Mouse (Mus musculus): ENCODE data around the gene Suds3. TPM values are rescaled to one million over a fixed set of nuclear protein-coding genes. Genes with fewer than 3 reads are reported as not detected.
A peak's percentile ranks its signal among the peaks of the same experiment; 100 is the strongest.

The Suds3 gene
- polyA plus RNA-seq, 1 experiment from 2014 or later = 51.1 TPM

DNA sequence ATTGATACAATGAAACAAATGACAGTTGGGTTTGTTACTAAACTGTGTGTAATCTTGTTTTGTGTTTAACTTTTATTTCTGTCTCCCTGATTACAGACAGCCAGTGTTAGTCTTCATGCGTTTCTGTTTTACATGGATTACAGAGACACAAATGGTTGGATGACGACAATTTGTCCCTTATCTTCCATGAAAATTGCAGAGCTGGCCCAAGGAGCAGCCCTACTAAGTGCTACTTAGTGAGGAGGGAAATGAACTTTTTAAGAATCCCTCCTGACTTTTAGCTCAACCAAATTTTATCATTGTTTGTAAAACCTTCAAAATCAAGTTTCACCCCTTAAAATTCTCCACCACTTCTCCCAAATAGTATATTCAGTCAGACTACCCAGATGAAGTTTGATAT is 2.3 kb upstream of the Suds3 start:
- 92% methylated on average over 2 of the region's 2 CpGs for WGBS
- Histone ChIP-seq H3K9ac (replicated peaks; ENCODE audit: low read depth, low read length) (no peak overlapping the region), H3K9me3 (ENCODE audit: control insufficient read depth, low read length) (no peaks in the 10 kb centered on the region), H3K36me3 (ENCODE audit: control insufficient read depth, insufficient read depth, low read length) (no peaks in the 10 kb centered on the region), H3K4me3 (ENCODE audit: low read depth, low read length) (no peak overlapping the region), H3K4me2 (ENCODE audit: low read depth, low read length) (no peak overlapping the region), H3K27ac (ENCODE audit: low read depth, low read length) (no peak overlapping the region), H3K4me1 (ENCODE audit: control insufficient read depth, insufficient read depth, low read length) (peaks cover 13% of the 10 kb centered on the region), H3K27me3 (ENCODE audit: control insufficient read depth, insufficient read depth, low read length) (no peaks in the 10 kb centered on the region)
- no peak for ATAC-seq (ENCODE audit: low read depth)

DNA sequence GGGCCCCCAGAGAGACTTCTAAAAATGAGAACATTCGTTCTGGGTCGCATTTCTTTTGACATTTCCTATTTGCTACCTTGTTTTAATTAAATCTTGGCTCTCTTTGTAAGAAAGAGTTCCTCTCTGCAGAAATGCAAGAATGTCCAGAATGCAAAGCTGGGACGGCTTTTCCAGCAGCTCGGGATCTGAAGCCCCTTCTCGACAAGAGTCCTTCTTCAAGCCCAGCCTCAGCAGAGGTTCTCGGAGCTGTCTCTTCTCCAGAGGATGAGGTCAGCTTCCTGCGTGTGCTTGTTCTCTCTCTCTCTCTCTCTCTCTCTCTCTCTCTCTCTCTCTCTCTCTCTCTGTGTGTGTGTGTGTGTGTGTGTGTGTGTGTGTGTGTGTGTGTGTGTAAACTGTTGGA is 1.8 kb upstream of the Suds3 start:
- Histone ChIP-seq H3K4me2 (ENCODE audit: low read depth, low read length) (no peak overlapping the region), H3K4me1 (ENCODE audit: control insufficient read depth, insufficient read depth, low read length) (peaks cover 13% of the 10 kb centered on the region), H3K36me3 (ENCODE audit: control insufficient read depth, insufficient read depth, low read length) (peaks cover 4% of the 10 kb centered on the region; the same call in 1 of the 2 replicates), H3K27me3 (ENCODE audit: control insufficient read depth, insufficient read depth, low read length) (no peaks in the 10 kb centered on the region), H3K9me3 (ENCODE audit: control insufficient read depth, low read length) (no peaks in the 10 kb centered on the region), H3K9ac (replicated peaks; ENCODE audit: low read depth, low read length) (no peak overlapping the region), H3K4me3 (ENCODE audit: low read depth, low read length) (no peak overlapping the region), H3K27ac (ENCODE audit: low read depth, low read length) (no peak overlapping the region)
- WGBS = 66% methylated on average over 7 of the region's 7 CpGs
- ATAC-seq (ENCODE audit: low read depth) = no peak

DNA sequence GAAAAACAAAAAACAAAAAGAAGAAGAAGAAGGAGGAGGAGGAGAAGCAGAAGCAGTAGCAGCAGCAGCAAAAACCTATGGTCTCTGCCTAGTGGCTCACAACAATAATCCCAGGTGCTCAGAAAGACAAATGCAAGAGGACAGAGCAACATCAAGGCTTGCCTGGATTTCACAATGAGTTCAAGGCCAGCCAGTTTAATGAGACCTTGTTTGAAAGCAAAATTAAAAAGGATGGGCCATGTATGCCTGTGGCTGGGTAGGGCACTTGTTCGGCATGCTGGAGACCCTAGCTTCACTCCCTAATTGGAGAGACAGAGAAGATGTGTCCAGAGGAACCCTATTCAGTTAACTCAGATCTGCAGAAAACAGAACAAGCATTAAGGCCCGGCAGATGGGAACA is 1.3 kb upstream of the Suds3 start:
- Histone ChIP-seq H3K4me3 (ENCODE audit: low read depth, low read length) (no peak overlapping the region), H3K27me3 (ENCODE audit: control insufficient read depth, insufficient read depth, low read length) (no peaks in the 10 kb centered on the region), H3K4me2 (ENCODE audit: low read depth, low read length) (no peak overlapping the region), H3K4me1 (ENCODE audit: control insufficient read depth, insufficient read depth, low read length) (peaks cover 13% of the 10 kb centered on the region), H3K36me3 (ENCODE audit: control insufficient read depth, insufficient read depth, low read length) (peaks cover 8% of the 10 kb centered on the region; the same call in 1 of the 2 replicates), H3K27ac (ENCODE audit: low read depth, low read length) (no peak overlapping the region), H3K9me3 (ENCODE audit: control insufficient read depth, low read length) (no peaks in the 10 kb centered on the region), H3K9ac (replicated peaks; ENCODE audit: low read depth, low read length) (no peak overlapping the region)
- WGBS = 61% methylated on average over 2 of the region's 2 CpGs
- ATAC-seq (ENCODE audit: low read depth) = no peak

DNA sequence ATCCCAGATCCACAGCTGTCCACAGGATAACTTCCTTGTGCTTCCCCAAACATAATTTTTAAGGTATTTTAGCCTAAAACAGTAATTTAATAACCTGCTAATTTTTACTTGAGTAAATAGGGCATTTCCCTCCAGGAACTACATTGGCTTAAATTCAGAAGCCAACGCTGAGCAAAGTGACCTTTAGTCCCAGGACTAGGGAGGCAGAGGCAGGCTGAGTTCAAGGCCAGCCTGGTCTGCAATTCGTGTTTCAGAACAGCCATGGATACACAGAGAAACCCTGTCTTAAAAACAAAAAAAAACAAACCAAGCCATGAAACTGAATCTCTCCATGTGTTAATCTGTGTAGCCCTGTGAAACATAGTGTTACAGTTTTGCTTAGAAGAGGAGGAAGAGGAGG is 747 bp upstream of the Suds3 start:
- Histone ChIP-seq H3K36me3 (ENCODE audit: control insufficient read depth, insufficient read depth, low read length) (peaks cover 14% of the 10 kb centered on the region; the same call in 1 of the 2 replicates), H3K9ac (replicated peaks; ENCODE audit: low read depth, low read length) (no peak overlapping the region), H3K4me2 (ENCODE audit: low read depth, low read length) (no peak overlapping the region), H3K27ac (ENCODE audit: low read depth, low read length) (no peak overlapping the region), H3K4me3 (ENCODE audit: low read depth, low read length) (0 out of 2 replicates have a peak overlapping the region, but pooled peaks have one; percentile 94), H3K9me3 (ENCODE audit: control insufficient read depth, low read length) (no peaks in the 10 kb centered on the region), H3K27me3 (ENCODE audit: control insufficient read depth, insufficient read depth, low read length) (no peaks in the 10 kb centered on the region), H3K4me1 (ENCODE audit: control insufficient read depth, insufficient read depth, low read length) (peaks cover 13% of the 10 kb centered on the region)
- ATAC-seq (ENCODE audit: low read depth) = no peak
- WGBS = 76% methylated on average over 2 of the region's 2 CpGs

DNA sequence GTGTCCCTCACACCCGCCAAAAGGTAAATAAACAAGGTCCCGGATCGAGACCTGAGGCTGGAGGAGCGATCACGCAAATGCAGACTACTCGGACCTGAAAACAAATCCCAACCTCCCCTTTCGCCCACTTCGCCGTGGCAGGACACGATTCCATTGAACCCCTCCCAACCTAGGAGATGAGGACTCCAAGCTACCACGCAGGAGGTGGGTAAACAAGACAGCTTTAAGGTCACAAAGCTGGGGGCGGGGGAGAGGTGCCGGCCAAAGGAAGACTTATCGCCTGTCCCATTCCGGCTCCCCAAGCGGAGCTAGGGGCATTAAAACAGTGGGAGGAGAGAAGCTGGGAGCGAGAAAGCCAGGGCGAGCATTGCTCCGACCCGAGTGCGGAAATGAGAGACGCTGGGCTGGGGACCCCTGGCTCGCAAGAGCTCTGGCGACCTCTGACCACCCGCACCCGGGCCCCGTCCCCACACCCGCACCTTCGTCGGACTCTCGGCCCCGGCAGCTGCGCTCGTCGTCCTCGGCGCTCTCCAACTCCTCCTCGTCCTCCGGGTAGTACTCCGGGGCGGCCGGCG is 633 bp downstream of the Suds3 start:
- ATAC-seq (ENCODE audit: low read depth) = peak; percentile 25
- no peaks in the 10 kb centered on the region for H3K27me3 ChIP-seq (ENCODE audit: control insufficient read depth, insufficient read depth, low read length)
- peaks cover 5% of the 10 kb centered on the region; the same call in 1 of the 2 replicates for H3K4me1 ChIP-seq (ENCODE audit: control insufficient read depth, insufficient read depth, low read length)
- peak overlapping the region; percentile 88 for H3K4me2 ChIP-seq (ENCODE audit: low read depth, low read length)
- H3K36me3 ChIP-seq (ENCODE audit: control insufficient read depth, insufficient read depth, low read length) = peaks cover 26% of the 10 kb centered on the region
- peak overlapping the region; percentile 85 for H3K27ac ChIP-seq (ENCODE audit: low read depth, low read length)
- H3K9ac ChIP-seq (replicated peaks; ENCODE audit: low read depth, low read length) = peak overlapping the region; percentile 83
- H3K9me3 ChIP-seq (ENCODE audit: control insufficient read depth, low read length) = no peaks in the 10 kb centered on the region
- peak overlapping the region; percentile 94 for H3K4me3 ChIP-seq (ENCODE audit: low read depth, low read length)
- under 1% methylated on average over 40 of the region's 43 CpGs for WGBS

DNA sequence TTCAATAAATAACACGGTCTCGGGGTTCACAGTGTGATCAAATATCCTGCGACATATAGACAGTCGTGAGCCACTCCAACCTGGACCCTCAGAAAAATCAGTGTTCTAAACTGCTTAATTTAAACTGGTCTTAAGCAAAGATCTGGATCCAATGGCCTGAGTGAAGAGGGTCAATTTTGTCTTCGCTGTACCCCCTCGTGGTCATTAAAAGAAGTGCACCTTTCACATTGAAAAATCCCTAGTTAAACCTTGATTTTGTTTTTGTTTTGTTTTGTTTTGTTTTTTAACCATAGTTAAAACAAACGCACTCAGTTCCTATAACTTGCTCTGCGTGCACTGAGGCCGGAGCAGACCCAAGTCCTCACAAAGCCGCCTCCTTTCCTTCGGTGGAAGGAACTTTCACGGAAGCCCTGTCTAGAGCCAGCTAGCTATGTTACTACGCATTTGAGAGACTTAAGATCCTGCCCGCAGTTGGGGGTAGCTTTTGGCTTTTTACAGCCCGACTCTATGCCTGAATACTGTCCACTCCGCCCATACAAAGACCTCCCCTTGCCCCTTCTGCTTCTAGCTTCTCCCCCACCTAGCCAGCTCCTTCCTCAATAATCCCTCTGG is 1.2 kb downstream of the Suds3 start:
- H3K4me3 ChIP-seq (ENCODE audit: low read depth, low read length) = peak overlapping the region; percentile 94
- H3K27ac ChIP-seq (ENCODE audit: low read depth, low read length) = no peak overlapping the region
- WGBS = 4% methylated on average over 16 of the region's 16 CpGs
- H3K9me3 ChIP-seq (ENCODE audit: control insufficient read depth, low read length) = no peaks in the 10 kb centered on the region
- peaks cover 5% of the 10 kb centered on the region; the same call in 1 of the 2 replicates for H3K4me1 ChIP-seq (ENCODE audit: control insufficient read depth, insufficient read depth, low read length)
- H3K9ac ChIP-seq (replicated peaks; ENCODE audit: low read depth, low read length) = peak overlapping the region; percentile 83
- no peak for ATAC-seq (ENCODE audit: low read depth)
- no peaks in the 10 kb centered on the region for H3K27me3 ChIP-seq (ENCODE audit: control insufficient read depth, insufficient read depth, low read length)
- peaks cover 26% of the 10 kb centered on the region for H3K36me3 ChIP-seq (ENCODE audit: control insufficient read depth, insufficient read depth, low read length)
- H3K4me2 ChIP-seq (ENCODE audit: low read depth, low read length) = peak overlapping the region; percentile 88

DNA sequence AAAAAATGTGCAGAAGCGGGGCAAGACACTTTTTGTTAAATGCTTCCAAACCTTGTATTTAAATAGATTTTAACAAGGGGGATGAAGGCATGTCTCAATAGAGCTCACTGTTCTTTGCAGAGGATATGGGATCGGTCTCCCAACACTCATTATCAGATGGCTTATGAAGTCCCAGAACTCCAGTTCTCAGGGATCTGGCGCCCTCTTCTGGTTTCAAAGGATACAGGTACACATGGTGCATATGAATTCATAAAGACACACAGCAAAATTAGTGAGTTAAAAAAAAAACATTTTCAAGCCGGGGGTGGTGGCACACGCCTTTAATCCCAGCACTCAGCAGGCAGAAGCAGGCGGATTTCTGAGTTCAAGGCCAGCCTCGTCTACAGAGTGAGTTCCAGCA is 2.6 kb downstream of the Suds3 start:
- H3K4me1 ChIP-seq (ENCODE audit: control insufficient read depth, insufficient read depth, low read length) = peaks cover 5% of the 10 kb centered on the region; the same call in 1 of the 2 replicates

DNA sequence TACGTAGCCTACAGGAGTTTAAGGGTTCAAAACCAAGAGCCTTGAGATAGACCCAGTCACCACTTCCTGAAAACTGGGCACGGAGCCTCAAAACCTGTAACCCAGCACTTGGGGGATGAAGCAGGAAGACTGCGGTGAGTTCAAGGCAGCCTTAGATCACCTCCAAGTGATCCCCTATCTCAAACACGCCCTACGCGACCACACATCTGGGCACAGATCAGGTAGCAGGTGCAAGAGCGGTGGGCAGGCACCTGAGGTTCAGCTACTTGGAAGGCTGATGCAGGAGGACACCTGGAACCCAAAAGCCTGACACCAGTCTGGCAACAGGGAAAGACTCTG is 4.2 kb downstream of the Suds3 start:
- peaks cover 39% of the 10 kb centered on the region for H3K36me3 ChIP-seq (ENCODE audit: control insufficient read depth, insufficient read depth, low read length)

More for the DNA sequence above, 2.6 kb downstream of the Suds3 start:
- Histone ChIP-seq H3K4me3 (ENCODE audit: low read depth, low read length) (no peak overlapping the region), H3K27ac (ENCODE audit: low read depth, low read length) (no peak overlapping the region), H3K9ac (replicated peaks; ENCODE audit: low read depth, low read length) (no peak overlapping the region), H3K9me3 (ENCODE audit: control insufficient read depth, low read length) (no peaks in the 10 kb centered on the region), H3K36me3 (ENCODE audit: control insufficient read depth, insufficient read depth, low read length) (peaks cover 36% of the 10 kb centered on the region), H3K27me3 (ENCODE audit: control insufficient read depth, insufficient read depth, low read length) (no peaks in the 10 kb centered on the region), H3K4me2 (ENCODE audit: low read depth, low read length) (no peak overlapping the region)
- 90% methylated on average over 7 of the region's 7 CpGs for WGBS
- ATAC-seq (ENCODE audit: low read depth) = no peak

DNA sequence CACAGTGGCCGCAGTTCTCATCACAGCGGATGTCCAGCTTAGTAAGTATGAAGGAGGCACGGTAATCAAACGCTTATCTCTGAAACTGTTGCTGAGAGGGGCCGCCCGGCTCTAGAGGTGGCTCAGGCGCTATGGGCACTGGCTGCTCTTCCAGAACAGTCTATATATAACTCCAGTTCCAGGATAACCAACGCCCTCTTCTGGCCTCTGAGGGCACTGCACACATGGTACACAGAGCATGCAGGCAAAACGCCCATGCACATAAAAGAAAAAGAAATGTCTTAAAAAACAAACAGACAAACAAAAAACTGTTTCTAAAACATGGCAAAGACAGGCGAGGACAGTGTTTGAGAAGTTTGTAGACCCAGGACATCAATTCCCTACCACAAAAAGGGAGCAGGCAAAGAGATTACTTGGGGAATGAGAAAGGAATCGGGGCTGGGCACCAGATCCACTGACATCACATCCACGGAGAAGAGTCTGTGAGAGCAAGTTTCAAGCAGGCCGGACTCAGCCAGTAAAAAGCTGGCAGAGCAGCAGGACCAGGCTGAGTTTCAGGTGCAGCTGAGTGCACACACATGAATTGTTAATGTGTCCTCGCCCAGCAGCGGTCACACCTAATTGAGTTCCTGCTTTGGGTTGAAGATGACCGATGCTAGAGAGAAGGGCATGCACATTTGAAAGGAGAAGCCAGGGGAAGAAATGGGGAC is 4.7 kb downstream of the Suds3 start:
- Histone ChIP-seq H3K4me1 (ENCODE audit: control insufficient read depth, insufficient read depth, low read length) (peaks cover 5% of the 10 kb centered on the region; the same call in 1 of the 2 replicates), H3K9me3 (ENCODE audit: control insufficient read depth, low read length) (no peaks in the 10 kb centered on the region), H3K4me3 (ENCODE audit: low read depth, low read length) (no peak overlapping the region), H3K27me3 (ENCODE audit: control insufficient read depth, insufficient read depth, low read length) (no peaks in the 10 kb centered on the region), H3K27ac (ENCODE audit: low read depth, low read length) (no peak overlapping the region), H3K9ac (replicated peaks; ENCODE audit: low read depth, low read length) (no peak overlapping the region), H3K36me3 (ENCODE audit: control insufficient read depth, insufficient read depth, low read length) (peaks cover 42% of the 10 kb centered on the region), H3K4me2 (ENCODE audit: low read depth, low read length) (no peak overlapping the region)
- WGBS = 91% methylated on average over 16 of the region's 16 CpGs
- ATAC-seq (ENCODE audit: low read depth) = no peak

More for the DNA sequence above, 4.2 kb downstream of the Suds3 start:
- Histone ChIP-seq H3K9ac (replicated peaks; ENCODE audit: low read depth, low read length) (no peak overlapping the region), H3K4me3 (ENCODE audit: low read depth, low read length) (no peak overlapping the region), H3K9me3 (ENCODE audit: control insufficient read depth, low read length) (no peaks in the 10 kb centered on the region), H3K4me2 (ENCODE audit: low read depth, low read length) (no peak overlapping the region), H3K4me1 (ENCODE audit: control insufficient read depth, insufficient read depth, low read length) (peaks cover 5% of the 10 kb centered on the region; the same call in 1 of the 2 replicates), H3K27me3 (ENCODE audit: control insufficient read depth, insufficient read depth, low read length) (no peaks in the 10 kb centered on the region), H3K27ac (ENCODE audit: low read depth, low read length) (no peak overlapping the region)
- ATAC-seq (ENCODE audit: low read depth) = no peak
- WGBS = over 99% methylated on average over 7 of the region's 7 CpGs
